Mouse (Mus musculus): ENCODE data around the gene Gm49325.
"Not testable (repeated sequence)": the region's sequence is repeated elsewhere in the genome, so short reads cannot be mapped to it uniquely, and the experiment has no call there.

The Gm49325 gene

GRCm38 (mm10) chr10:77682994-77683393 is 77.0 kb downstream of the Gm49325 start:
- no peak for DNase-seq (ENCODE audit: low spot score in 2 of 2)

- DNase-seq (ENCODE audit: low spot score in 2 of 2): no peak
These were observed 78.2 kb downstream of the Gm49325 start for GRCm38 (mm10) chr10:77684181-77684580.

GRCm38 (mm10) chr10:77685895-77686664 is 80.1 kb downstream of the Gm49325 start, which contains the start of gene Tspear:
Gene Tspear (plus strand): TSS chr10:77686569.
- no peak for DNase-seq (ENCODE audit: low spot score in 2 of 2)

GRCm38 (mm10) chr10:77687021-77687420 is 81.0 kb downstream of the Gm49325 start:
- no peak for DNase-seq (ENCODE audit: low spot score in 2 of 2)

GRCm38 (mm10) chr10:77690356-77690807 is 84.4 kb downstream of the Gm49325 start, which contains the start of gene Gm19402:
Gene Gm19402 (minus strand): TSS chr10:77690757.
- not testable (repeated sequence) for DNase-seq (ENCODE audit: low spot score in 2 of 2)
